Mouse (Mus musculus) CD8-positive naive resting alpha-beta T cell, adult 2 months (primary cell): ENCODE results near the gene Tmem87b.

ENCODE experiments used
- DNase-seq, 2 experiments: peaks; one replicate each; pipeline ENCODE4 v3.0.0; 2022; ENCODE audit warnings: low read depth in 2 of 2, low spot score in 2 of 2

Gene Tmem87b

DNA sequence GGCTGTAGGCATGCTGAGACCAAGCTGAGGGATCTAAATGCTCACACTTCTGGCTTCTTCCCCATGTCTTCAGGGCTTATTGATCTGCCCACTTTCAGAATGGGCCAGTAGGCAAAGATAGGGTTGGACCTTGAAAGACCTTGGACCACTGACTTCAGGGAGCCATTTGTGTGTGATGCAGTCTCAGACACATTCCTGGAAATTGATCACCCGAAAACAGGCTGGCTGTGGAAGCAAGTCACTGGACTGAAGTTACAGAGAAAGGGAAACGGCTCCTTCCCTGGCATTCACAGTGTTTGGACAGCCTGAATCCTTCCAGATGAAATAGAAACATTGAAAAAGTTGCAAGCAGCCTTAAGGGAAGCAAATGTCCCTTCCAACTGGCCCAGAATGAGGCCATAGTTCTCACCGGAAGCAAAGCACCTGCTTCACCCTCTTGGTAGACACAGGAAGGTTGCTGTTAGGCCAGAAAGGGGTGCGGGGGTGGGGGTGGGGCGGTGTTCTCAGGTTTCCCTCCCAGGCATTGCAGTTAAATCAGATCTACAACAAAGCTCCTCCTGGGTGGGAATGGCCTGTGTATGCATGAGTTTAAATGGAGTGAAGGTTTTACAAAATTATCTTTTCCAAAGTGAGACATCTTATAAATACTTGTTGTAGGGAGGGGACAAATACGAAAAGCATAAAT lies 70.1 kb downstream of the Tmem87b start:
- no peak for DNase-seq

DNA sequence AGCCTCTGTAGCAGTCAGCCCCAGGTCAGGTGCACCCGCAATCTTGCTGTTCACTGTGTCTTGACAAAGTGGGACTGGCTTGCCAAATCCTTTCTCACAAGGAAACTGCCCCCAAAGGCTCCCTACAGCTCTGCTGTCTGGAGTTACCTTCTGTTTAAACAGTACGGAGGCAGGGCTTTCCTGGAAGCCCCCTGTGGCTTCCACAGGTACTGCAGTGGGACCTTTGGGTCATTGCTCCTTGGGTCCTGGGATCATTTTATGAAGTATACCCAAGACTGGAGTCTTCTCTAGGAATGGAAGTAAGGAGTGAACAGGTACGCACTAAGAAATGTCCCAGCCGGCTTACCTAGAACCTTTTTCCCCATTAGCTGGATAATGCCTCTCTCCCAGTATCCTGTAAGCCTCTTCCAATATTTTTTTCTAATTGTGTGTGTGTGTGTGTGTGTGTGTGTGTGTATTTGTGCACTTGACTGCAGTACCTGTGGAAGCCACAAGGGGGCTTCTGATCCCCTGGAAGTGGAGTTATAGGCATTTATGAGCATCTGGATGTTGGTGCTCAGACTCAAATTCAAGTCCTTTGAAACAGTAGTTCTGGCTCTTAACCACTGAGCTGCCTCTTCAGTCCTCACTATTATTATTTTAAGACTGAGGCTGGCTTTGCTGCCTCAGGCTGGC lies 72.9 kb downstream of the Tmem87b start:
- DNase-seq = no peak

DNA sequence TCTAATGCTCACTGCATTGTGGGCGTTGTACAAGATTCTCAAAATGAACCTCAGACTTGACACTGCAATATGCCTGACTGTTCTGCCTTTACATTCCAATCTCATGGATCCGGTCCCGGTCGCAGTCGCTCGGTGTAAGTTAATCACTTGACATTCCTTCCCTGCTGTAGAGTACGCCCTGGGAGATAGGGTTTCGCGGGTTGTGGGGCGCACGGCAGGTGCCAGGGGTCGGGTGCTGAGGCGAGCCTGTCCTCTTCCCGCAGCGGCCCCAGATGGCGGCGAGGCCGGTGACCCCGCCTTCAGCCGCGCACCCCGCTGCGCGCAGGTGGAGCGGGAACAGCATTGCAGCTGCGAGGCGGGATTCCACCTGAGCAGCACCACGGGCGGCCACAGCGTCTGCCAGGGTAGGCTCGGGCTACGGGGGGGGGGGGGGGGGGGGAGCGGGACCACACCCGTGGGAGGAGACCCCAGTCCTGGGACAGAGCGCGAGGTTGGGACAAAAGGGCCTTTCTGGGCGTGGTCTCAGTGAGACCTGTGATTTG lies 74.3 kb downstream of the Tmem87b start:
- no peak for DNase-seq

DNA sequence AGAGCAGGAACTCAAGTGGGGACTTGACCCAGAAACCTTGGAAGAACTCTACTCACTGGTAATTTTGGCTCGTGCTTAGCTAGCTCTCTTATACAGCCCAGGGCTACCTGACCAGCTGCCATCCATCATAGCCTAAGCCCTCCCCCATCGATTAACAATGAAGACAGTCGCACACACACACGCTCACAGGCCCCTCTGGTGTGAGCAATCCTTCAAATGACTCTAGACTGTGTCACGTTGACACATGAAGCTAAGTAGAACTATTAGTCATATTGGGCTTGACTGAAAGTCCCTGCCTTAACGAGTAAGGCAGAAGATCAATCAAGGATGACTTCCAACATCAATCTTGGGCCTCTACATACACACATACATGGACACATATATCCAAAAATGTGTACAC lies 84.9 kb downstream of the Tmem87b start:
- DNase-seq = no peak

DNA sequence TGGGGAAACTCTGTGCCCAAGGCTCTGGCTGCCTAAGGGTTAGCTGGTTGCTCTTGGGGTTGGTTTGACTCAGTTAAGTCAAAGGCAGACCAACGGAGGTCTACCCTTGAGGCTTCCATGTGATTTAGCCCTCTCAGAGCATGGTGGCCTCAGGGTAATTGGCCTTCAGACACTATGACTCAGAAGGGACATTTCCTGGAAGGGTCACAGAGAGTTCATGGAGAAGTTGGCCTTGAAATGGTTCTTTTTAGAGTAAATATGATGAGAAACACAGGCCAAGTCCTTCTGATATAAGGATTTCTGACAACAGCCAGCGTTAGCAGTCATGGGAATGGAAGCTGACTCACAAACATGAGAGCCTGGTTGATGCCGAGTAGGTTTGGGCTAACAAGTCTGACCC lies 85.7 kb downstream of the Tmem87b start:
- no peak for DNase-seq
